Mouse (Mus musculus): ENCODE results near the gene Taf5l. TPM values are rescaled to one million over a fixed set of nuclear protein-coding genes. Genes with fewer than 3 reads are reported as not detected.
A peak's percentile ranks its signal among the peaks of the same experiment; 100 is the strongest.
"Not testable (repeated sequence)": the region's sequence is repeated elsewhere in the genome, so short reads cannot be mapped to it uniquely, and the experiment has no call there.

Gene Taf5l
- polyA plus RNA-seq, 1 experiment: 18.9 TPM

GRCm38 (mm10) chr8:124027831-124028230 is 6.6 kb upstream of the Taf5l start:
- WGBS: 20% methylated on average over 6 of the region's 6 CpGs
- TF ChIP-seq CTCF (IDR thresholded peaks at IDR 0.05; ENCODE audit: borderline replicate concordance, insufficient read depth, low read depth, low read length) (no peak), POLR2A (IDR thresholded peaks at IDR 0.05; ENCODE audit: borderline replicate concordance, insufficient read depth, low read length) (no peak)
- H3K4me1 ChIP-seq (ENCODE audit: control insufficient read depth, insufficient read depth, low read length): peaks cover 8% of the 10 kb centered on the region
- no peaks in the 10 kb centered on the region for H3K27me3 ChIP-seq (ENCODE audit: control insufficient read depth, insufficient read depth, low read length)
- peak overlapping the region; percentile 34; the same call in 1 of the 2 replicates for H3K27ac ChIP-seq (ENCODE audit: insufficient read depth, low read length)
- H3K4me3 ChIP-seq (replicated peaks; ENCODE audit: insufficient read depth, low read depth, low read length): no peak overlapping the region
- DNase-seq: peak; percentile 55 to 83

- not testable (repeated sequence) for H3K4me1 ChIP-seq (ENCODE audit: control insufficient read depth, insufficient read depth, low read length); DNase-seq; H3K27me3 ChIP-seq (ENCODE audit: control insufficient read depth, insufficient read depth, low read length); H3K4me3 ChIP-seq (replicated peaks; ENCODE audit: insufficient read depth, low read depth, low read length); H3K27ac ChIP-seq (ENCODE audit: insufficient read depth, low read length)
- WGBS: 77% methylated on average over 2 of the region's 2 CpGs
Measured at GRCm38 (mm10) chr8:124026265-124026664, 5.1 kb upstream of the Taf5l start.

GRCm38 (mm10) chr8:124020439-124021236 is 559 bp downstream of the Taf5l start:
- Histone ChIP-seq H3K27ac (ENCODE audit: insufficient read depth, low read length) (peak overlapping the region; percentile 96), H3K4me1 (ENCODE audit: control insufficient read depth, insufficient read depth, low read length) (peaks cover 6% of the 10 kb centered on the region), H3K27me3 (ENCODE audit: control insufficient read depth, insufficient read depth, low read length) (no peaks in the 10 kb centered on the region), H3K4me3 (replicated peaks; ENCODE audit: insufficient read depth, low read depth, low read length) (peak overlapping the region; percentile 74)
- DNase-seq: peak in 1 of 2 experiments; percentile 67
- 1% methylated on average over 84 of the region's 87 CpGs for WGBS
- TF ChIP-seq CTCF (IDR thresholded peaks at IDR 0.05; ENCODE audit: borderline replicate concordance, insufficient read depth, low read depth, low read length) (no peak), POLR2A (IDR thresholded peaks at IDR 0.05; ENCODE audit: borderline replicate concordance, insufficient read depth, low read length) (no peak)

- no peaks in the 10 kb centered on the region for H3K27me3 ChIP-seq (ENCODE audit: control insufficient read depth, insufficient read depth, low read length)
- peaks cover 6% of the 10 kb centered on the region for H3K4me1 ChIP-seq (ENCODE audit: control insufficient read depth, insufficient read depth, low read length)
- DNase-seq: no peak
- 34% methylated on average over 13 of the region's 13 CpGs for WGBS
- TF ChIP-seq POLR2A (IDR thresholded peaks at IDR 0.05; ENCODE audit: borderline replicate concordance, insufficient read depth, low read length): no peak
- TF ChIP-seq CTCF (IDR thresholded peaks at IDR 0.05; ENCODE audit: borderline replicate concordance, insufficient read depth, low read depth, low read length): no peak
- H3K4me3 ChIP-seq (replicated peaks; ENCODE audit: insufficient read depth, low read depth, low read length): peak overlapping the region; percentile 4
- H3K27ac ChIP-seq (ENCODE audit: insufficient read depth, low read length): no peak overlapping the region
Measured at GRCm38 (mm10) chr8:124019782-124020181, 1.4 kb downstream of the Taf5l start.

GRCm38 (mm10) chr8:124014751-124015150 is 6.4 kb downstream of the Taf5l start:
- 84% methylated on average over 3 of the region's 3 CpGs for WGBS
- no peak for DNase-seq
- no peak overlapping the region for H3K4me3 ChIP-seq (replicated peaks; ENCODE audit: insufficient read depth, low read depth, low read length)
- no peaks in the 10 kb centered on the region for H3K27me3 ChIP-seq (ENCODE audit: control insufficient read depth, insufficient read depth, low read length)
- peaks cover 4% of the 10 kb centered on the region for H3K4me1 ChIP-seq (ENCODE audit: control insufficient read depth, insufficient read depth, low read length)
- no peak overlapping the region for H3K27ac ChIP-seq (ENCODE audit: insufficient read depth, low read length)
- TF ChIP-seq POLR2A (IDR thresholded peaks at IDR 0.05; ENCODE audit: borderline replicate concordance, insufficient read depth, low read length): no peak
- TF ChIP-seq CTCF (IDR thresholded peaks at IDR 0.05; ENCODE audit: borderline replicate concordance, insufficient read depth, low read depth, low read length): no peak

- not testable (repeated sequence) for H3K4me1 ChIP-seq (ENCODE audit: control insufficient read depth, insufficient read depth, low read length); H3K27me3 ChIP-seq (ENCODE audit: control insufficient read depth, insufficient read depth, low read length); DNase-seq; H3K4me3 ChIP-seq (replicated peaks; ENCODE audit: insufficient read depth, low read depth, low read length); H3K27ac ChIP-seq (ENCODE audit: insufficient read depth, low read length)
- WGBS: 92% methylated on average over 7 of the region's 7 CpGs
Measured at GRCm38 (mm10) chr8:124014299-124014698, 6.9 kb downstream of the Taf5l start.

- no peak overlapping the region for H3K4me3 ChIP-seq (replicated peaks; ENCODE audit: insufficient read depth, low read depth, low read length)
- WGBS: 95% methylated on average over 3 of the region's 3 CpGs
- TF ChIP-seq CTCF (IDR thresholded peaks at IDR 0.05; ENCODE audit: borderline replicate concordance, insufficient read depth, low read depth, low read length) (no peak), POLR2A (IDR thresholded peaks at IDR 0.05; ENCODE audit: borderline replicate concordance, insufficient read depth, low read length) (no peak)
- no peak overlapping the region for H3K27ac ChIP-seq (ENCODE audit: insufficient read depth, low read length)
- H3K27me3 ChIP-seq (ENCODE audit: control insufficient read depth, insufficient read depth, low read length): no peaks in the 10 kb centered on the region
- DNase-seq: no peak
- no peaks in the 10 kb centered on the region; the same call in none of the 2 replicates for H3K4me1 ChIP-seq (ENCODE audit: control insufficient read depth, insufficient read depth, low read length)
Measured at GRCm38 (mm10) chr8:124011989-124012586, 9.1 kb downstream of the Taf5l start.

- 86% methylated on average over 3 of the region's 3 CpGs for WGBS
- no peak overlapping the region for H3K4me3 ChIP-seq (replicated peaks; ENCODE audit: insufficient read depth, low read depth, low read length)
- no peaks in the 10 kb centered on the region for H3K27me3 ChIP-seq (ENCODE audit: control insufficient read depth, insufficient read depth, low read length)
- H3K4me1 ChIP-seq (ENCODE audit: control insufficient read depth, insufficient read depth, low read length): no peaks in the 10 kb centered on the region; the same call in none of the 2 replicates
- no peak overlapping the region for H3K27ac ChIP-seq (ENCODE audit: insufficient read depth, low read length)
- TF ChIP-seq CTCF (IDR thresholded peaks at IDR 0.05; ENCODE audit: borderline replicate concordance, insufficient read depth, low read depth, low read length) (no peak), POLR2A (IDR thresholded peaks at IDR 0.05; ENCODE audit: borderline replicate concordance, insufficient read depth, low read length) (no peak)
- no peak for DNase-seq
Measured at GRCm38 (mm10) chr8:124011580-124011979, 9.6 kb downstream of the Taf5l start.
